Mouse (Mus musculus) lung, postnatal 0 days (tissue): ENCODE results near the gene 1810009A15Rik. TPM values are rescaled to one million over a fixed set of nuclear protein-coding genes. Genes with fewer than 3 reads are reported as not detected.
"Not testable (repeated sequence)": the region's sequence is repeated elsewhere in the genome, so short reads cannot be mapped to it uniquely, and the experiment has no call there.

Experiments
- ATAC-seq: fragments of 200-750 bp; cut with Nextera tagmentation; 2 replicates; pipeline ENCODE4 v1.8.0; 2017; ENCODE audit warnings: moderate library complexity
- DNase-seq: peaks from one replicate; pipeline ENCODE4 v3.0.0-alpha.2; 2016; ENCODE audit warnings: low spot score
- H3K27ac ChIP-seq: fragments of 300-500 bp; sonication (generic); 2 replicates; pipeline ENCODE4 v1.5.1; 2014; ENCODE audit warnings: antibody characterized with exemption, mild to moderate bottlenecking, low read length, mixed read lengths
- H3K27me3 ChIP-seq: fragments of 300-500 bp; sonication (generic); replicated peaks from 2 replicates; pipeline ENCODE4 v1.6.1; 2014; ENCODE audit warnings: low read length, mixed read lengths; ENCODE audit not compliant: insufficient read depth
- H3K36me3 ChIP-seq: fragments of 300-500 bp; sonication (generic); 2 replicates; pipeline ENCODE4 v1.6.1; 2014; ENCODE audit warnings: low read length, mixed read lengths; ENCODE audit not compliant: insufficient read depth
- H3K4me1 ChIP-seq: fragments of 300-500 bp; sonication (generic); 2 replicates; pipeline ENCODE4 v1.6.1; 2014; ENCODE audit warnings: antibody characterized with exemption, low read depth, low read length, mixed read lengths; ENCODE audit not compliant: insufficient read depth
- H3K4me2 ChIP-seq: fragments of 300-500 bp; sonication (generic); replicated peaks from 2 replicates; pipeline ENCODE4 v1.6.1; 2014; ENCODE audit warnings: low read depth, mild to moderate bottlenecking, low read length, moderate library complexity, mixed read lengths
- H3K4me3 ChIP-seq: fragments of 300-500 bp; sonication (generic); 2 replicates; pipeline ENCODE4 v1.5.1; 2014; ENCODE audit warnings: low read depth, low read length
- H3K9ac ChIP-seq: fragments of 300-500 bp; sonication (generic); replicated peaks from 2 replicates; pipeline ENCODE4 v1.6.1; 2014; ENCODE audit warnings: low read depth, mild to moderate bottlenecking
- H3K9me3 ChIP-seq: fragments of 300-500 bp; sonication (generic); 2 replicates; pipeline ENCODE4 v1.6.1; 2016; ENCODE audit warnings: low read length, mixed read lengths
- CTCF ChIP-seq: IDR thresholded peaks from 2 replicates; pipeline ENCODE4 v1.5.1; 2016; ENCODE audit warnings: antibody characterized with exemption, mild to moderate bottlenecking
- EP300 ChIP-seq: IDR thresholded peaks from 2 replicates; pipeline ENCODE4 v1.6.1; 2016; ENCODE audit warnings: antibody characterized with exemption, mild to moderate bottlenecking, control low read depth
- WGBS: fragments of 180-500 bp; shearing (Covaris S2); extraction: QIAGEN DNeasy Blood & Tissue Kit; methylation state at CpG from one replicate; pipeline ENCODE4 v1.1.7; 2014; 5-methylcytosine and 5-hydroxymethylcytosine counted together
- polyA plus RNA-seq: library from polyadenylated mRNA; unstranded; fragments of >200 nt; fragmentation: Nextera tagmentation; extraction: Ambion mirVana; gene quantifications from 2 replicates; pipeline ENCODE4 v1.2.1, GENCODE M21; 2015

Gene 1810009A15Rik
- polyA plus RNA-seq, 1 experiment from 2014 or later: 44.4 TPM

DNA sequence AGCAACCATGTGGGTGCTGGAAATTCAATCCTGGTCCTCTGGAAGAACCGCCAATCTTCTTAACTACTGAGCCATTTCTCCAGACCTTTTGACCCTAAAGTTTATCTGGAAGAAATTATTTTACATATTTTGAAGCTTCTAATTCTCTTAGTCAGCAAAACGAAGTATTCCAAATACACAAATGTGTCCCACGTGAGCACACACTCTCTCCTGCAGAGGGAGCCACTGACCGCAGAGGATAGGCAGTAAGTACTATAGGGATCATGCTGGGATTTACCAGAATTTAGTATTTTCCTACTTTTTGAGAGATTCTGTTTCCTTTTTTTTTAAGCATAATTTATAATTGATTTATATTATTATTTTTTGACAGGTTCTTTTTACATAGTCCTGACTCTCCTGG lies 31.0 kb upstream of the 1810009A15Rik start:
- no peak overlapping the region for H3K27ac ChIP-seq
- H3K4me2 ChIP-seq: no peak overlapping the region
- no peak overlapping the region for H3K9ac ChIP-seq
- ATAC-seq: peak; percentile 62; the same call in 1 of the 2 replicates
- H3K9me3 ChIP-seq: no peaks in the 10 kb centered on the region
- WGBS: 36% methylated on average over 4 of the region's 4 CpGs
- H3K4me3 ChIP-seq: no peak overlapping the region
- TF ChIP-seq EP300 (no peak), CTCF (peak; percentile 79)
- peak; percentile 81 for DNase-seq
- no peaks in the 10 kb centered on the region for H3K36me3 ChIP-seq
- H3K4me1 ChIP-seq: no peaks in the 10 kb centered on the region
- H3K27me3 ChIP-seq: no peaks in the 10 kb centered on the region

DNA sequence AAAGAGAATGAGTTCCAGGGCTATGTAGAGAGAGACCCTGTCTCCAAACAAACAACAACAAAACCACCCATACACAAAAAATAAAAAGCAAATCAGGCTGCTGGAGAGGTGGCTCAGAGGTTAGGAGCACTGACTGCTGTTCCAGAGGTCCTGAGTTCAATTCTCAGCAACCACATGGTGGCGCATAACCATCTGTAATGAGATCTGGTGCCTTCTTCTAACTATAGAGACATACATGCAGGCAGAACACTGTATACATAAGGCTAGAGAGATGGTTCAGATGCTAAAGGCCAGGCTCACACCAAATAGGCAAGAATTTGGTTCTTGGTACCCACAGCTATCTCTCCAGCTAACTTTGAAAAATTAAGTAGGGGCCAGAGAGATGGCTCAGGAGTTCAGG lies 29.6 kb upstream of the 1810009A15Rik start:
- Histone ChIP-seq H3K9me3 (no peaks in the 10 kb centered on the region), H3K27me3 (no peaks in the 10 kb centered on the region), H3K36me3 (no peaks in the 10 kb centered on the region), H3K4me1 (no peaks in the 10 kb centered on the region), H3K9ac (no peak overlapping the region), H3K27ac (no peak overlapping the region), H3K4me3 (no peak overlapping the region), H3K4me2 (no peak overlapping the region)
- ATAC-seq: no peak
- TF ChIP-seq EP300 (no peak), CTCF (peak; percentile 63)
- WGBS: 27% methylated on average over 1 of the region's 1 CpGs
- no peak for DNase-seq

DNA sequence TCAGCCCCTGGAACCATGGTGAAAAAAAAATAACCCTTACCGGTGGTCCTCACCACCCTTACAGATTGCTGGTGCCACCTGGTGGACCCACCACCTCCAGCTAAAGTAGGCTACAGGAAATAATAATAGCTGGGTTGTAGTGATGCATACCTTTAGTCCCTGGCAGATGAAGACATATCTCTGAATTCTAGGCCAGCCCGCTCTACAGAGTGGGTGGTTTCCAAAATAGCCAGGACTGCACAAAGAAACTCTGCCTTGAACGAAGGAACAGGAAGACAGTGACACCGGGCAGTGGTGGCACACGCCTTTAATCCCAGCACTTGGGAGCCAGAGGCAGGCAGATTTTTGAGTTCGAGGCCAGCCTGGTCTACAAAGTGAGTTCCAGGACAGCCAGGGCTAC lies 24.4 kb upstream of the 1810009A15Rik start:
- TF ChIP-seq CTCF: no peak
- no peak for TF ChIP-seq EP300
- Histone ChIP-seq H3K4me3 (no peak overlapping the region), H3K4me1 (no peaks in the 10 kb centered on the region), H3K36me3 (no peaks in the 10 kb centered on the region), H3K4me2 (no peak overlapping the region), H3K27me3 (no peaks in the 10 kb centered on the region), H3K27ac (no peak overlapping the region), H3K9ac (no peak overlapping the region), H3K9me3 (no peaks in the 10 kb centered on the region)
- ATAC-seq (no peak), DNase-seq (no peak)
- WGBS: 81% methylated on average over 6 of the region's 6 CpGs

DNA sequence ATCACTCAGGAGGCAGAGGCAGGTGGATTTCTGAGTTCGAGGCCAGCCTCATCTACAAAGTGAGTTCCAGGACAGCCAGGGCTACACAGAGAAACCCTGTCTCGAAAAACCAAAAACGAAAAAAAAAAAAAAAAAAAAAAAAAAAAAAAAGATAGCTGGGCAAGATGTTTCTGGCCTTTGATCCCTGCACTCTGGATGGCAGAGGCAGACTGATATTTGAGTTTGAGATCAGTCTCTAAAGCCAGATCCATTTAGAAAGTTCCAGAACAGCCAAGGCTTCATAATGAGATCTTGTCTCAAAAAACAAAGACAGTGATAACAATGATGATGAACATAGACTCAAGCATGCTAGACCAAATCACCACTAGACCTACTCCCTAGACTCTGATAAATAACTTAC lies 18.3 kb upstream of the 1810009A15Rik start:
- DNase-seq, H3K4me1 ChIP-seq, H3K27ac ChIP-seq, H3K9me3 ChIP-seq, H3K9ac ChIP-seq, ATAC-seq, H3K27me3 ChIP-seq, H3K4me3 ChIP-seq, H3K36me3 ChIP-seq: not testable (repeated sequence)
- peak overlapping the region; percentile 72 for H3K4me2 ChIP-seq
- 73% methylated on average over 3 of the region's 3 CpGs for WGBS

DNA sequence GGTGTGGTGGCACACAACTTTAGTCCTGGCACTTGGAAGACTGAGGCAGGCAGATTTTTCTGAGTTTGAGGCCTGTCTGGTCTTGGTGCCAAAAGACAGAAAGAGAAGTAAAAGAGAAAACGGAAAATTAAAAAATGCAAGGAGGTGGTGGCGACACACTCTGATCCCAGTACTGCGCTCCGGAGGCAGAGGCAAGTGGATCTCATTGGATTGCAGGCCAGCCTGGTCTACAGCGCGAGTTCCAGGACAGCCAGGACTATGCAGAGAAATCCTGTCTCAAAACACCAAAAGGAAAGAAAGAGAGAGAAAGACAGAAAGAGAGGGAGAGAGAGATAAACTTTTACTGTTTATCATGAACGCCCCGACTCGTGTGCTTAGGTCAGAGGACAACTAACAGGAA lies 17.8 kb upstream of the 1810009A15Rik start:
- DNase-seq (no peak), ATAC-seq (peak; percentile 18)
- no peaks in the 10 kb centered on the region for H3K9me3 ChIP-seq
- H3K4me1 ChIP-seq: peaks cover 6% of the 10 kb centered on the region; the same call in 1 of the 2 replicates
- H3K27me3 ChIP-seq: no peaks in the 10 kb centered on the region
- peak overlapping the region; percentile 72 for H3K4me2 ChIP-seq
- peak overlapping the region; percentile 95 for H3K4me3 ChIP-seq
- H3K27ac ChIP-seq: peak overlapping the region; percentile 65
- no peak for TF ChIP-seq EP300
- TF ChIP-seq CTCF: no peak
- peaks cover 8% of the 10 kb centered on the region; the same call in 1 of the 2 replicates for H3K36me3 ChIP-seq
- WGBS: 29% methylated on average over 9 of the region's 9 CpGs
- peak overlapping the region; percentile 62 for H3K9ac ChIP-seq

DNA sequence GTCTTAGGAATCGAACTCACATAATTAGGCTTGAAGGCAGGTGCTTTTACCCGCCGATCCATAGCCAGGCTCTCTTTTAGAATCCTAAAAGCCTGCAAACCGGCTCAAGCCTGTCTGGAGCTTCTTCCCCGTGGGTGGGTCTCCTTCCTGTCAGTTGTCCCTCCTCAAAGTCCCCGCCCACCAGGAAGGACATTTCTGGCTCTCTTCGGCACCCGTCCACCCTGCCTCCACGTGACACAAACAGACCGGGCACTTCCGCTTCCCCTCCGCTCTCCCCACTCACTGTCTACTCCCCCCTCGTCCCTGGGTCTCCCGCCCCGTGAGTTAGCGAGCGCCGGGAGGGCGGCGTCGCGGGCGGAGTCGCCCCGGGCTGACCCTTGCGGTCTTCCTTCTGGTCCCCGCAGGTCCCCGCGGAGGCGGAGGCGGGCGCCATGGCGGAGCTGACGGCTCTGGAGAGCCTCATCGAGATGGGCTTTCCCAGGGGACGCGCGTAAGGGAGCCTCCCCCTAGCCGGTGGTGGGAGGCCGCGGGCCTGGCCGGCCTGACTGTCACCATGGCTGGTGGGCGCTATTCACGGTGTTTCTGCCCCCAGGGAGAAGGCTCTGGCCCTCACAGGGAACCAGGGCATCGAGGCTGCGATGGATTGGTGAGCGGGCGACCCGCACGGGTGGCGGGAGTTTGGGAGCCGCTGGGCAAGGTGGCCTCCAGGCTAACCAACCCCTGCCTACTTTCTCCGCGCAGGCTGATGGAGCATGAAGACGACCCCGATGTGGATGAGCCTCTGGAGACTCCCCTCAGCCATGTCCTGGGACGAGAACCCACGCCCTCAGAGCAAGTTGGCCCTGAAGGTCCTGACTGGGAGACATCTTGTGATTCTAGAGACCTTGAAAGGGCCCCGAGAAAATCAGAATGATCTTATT lies 17.1 kb upstream of the 1810009A15Rik start, which contains the start of gene Ubxn1:
Gene Ubxn1 (plus strand): TSS at position 230 of the 920 bp plus-strand sequence.
- ATAC-seq (peak; percentile 99), DNase-seq (peak; percentile 99)
- Histone ChIP-seq H3K27me3 (no peaks in the 10 kb centered on the region), H3K9me3 (no peaks in the 10 kb centered on the region), H3K36me3 (peaks cover 8% of the 10 kb centered on the region; the same call in 1 of the 2 replicates), H3K4me1 (peaks cover 6% of the 10 kb centered on the region; the same call in 1 of the 2 replicates), H3K4me2 (peak within 1 kb of the TSS; percentile 72), H3K27ac (peak within 1 kb of the TSS; percentile 87), H3K9ac (peak within 1 kb of the TSS; percentile 92), H3K4me3 (peak within 1 kb of the TSS; percentile 95)
- 0 out of 2 replicates have a peak, but pooled peaks have one; percentile 1 for TF ChIP-seq CTCF
- TF ChIP-seq EP300: peak; percentile 80
- under 1% methylated on average over 54 of the region's 59 CpGs for WGBS
